Mouse (Mus musculus): Measurements from ENCODE around the gene Glod5. TPM values are rescaled to one million over a fixed set of nuclear protein-coding genes. Genes with fewer than 3 reads are reported as not detected.

The Glod5 gene
- polyA plus RNA-seq, 1 experiment from 2014 or later: not detected

DNA sequence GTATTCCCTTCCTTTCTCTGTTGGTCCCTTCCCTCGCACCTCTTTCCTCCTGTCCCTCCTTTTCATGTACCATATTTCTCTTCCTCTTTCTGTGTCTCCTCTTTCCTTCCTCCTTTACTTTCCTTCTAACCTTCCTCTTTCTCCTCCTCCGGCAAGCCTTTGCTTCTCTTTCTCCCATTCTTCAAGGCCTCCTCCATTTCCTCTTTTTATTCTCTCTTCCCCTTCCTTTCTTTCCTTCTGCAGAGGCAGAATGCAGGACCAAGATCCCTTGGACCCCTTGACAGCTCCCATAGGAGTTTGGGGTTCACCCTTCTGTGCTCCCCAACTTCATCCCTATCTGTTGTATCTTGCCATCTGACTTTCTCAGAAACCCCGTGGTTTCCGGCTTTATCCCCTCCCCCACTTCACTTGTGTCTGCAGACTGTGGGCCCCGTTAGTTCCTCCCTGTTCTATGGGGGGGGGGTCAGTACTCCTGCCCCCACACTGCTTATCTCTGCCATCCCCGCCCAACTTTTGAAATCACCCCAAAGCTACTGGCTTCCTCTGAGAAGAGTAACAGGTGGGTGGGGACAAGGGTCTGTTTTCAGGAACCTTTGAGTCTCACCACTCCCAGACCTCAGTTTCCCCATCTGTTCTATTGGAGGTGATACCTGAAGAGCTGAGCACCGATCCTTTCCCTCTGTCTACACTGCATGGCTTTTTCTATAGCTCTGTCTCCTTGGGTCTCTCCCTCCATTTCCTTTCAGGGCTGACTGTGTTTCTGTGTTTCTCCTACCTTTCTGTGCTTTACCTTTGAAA lies 54.3 kb downstream of the Glod5 start:
- Histone ChIP-seq H3K36me3 (replicated peaks) (no peaks in the 10 kb centered on the region), H3K27ac (replicated peaks) (no peak overlapping the region), H3K9me3 (0 out of 2 replicates have a peak, but pooled peaks cover 3% of the 10 kb centered on the region), H3K4me3 (no peak overlapping the region), H3K4me1 (no peaks in the 10 kb centered on the region), H3K27me3 (replicated peaks; ENCODE audit: low read depth, poor library complexity, severe bottlenecking) (no peaks in the 10 kb centered on the region)
- DNase-seq (ENCODE audit: low spot score): no peak
- WGBS: 80% methylated on average over 7 of the region's 7 CpGs

DNA sequence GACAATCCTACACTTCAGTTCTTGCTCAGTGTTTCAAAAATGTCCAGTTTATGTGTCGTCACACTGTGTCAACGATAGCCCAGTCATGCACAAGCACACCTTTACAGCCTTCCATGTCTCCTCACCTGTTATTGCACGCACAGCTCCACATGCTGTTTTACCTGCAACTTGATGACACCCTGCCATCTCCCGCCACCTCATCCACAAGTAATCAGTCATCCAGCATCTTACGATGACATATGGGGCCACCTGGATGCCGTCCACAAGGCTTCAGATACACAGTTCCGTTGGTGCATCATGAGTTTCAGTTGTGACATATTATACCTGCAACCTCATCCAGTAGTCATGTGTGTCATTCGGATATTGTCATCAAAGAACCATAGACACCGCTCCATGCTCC lies 59.4 kb downstream of the Glod5 start:
- H3K4me3 ChIP-seq: no peak overlapping the region

More for the DNA sequence above, 59.4 kb downstream of the Glod5 start:
- 93% methylated on average over 9 of the region's 9 CpGs for WGBS
- Histone ChIP-seq H3K4me1 (no peaks in the 10 kb centered on the region), H3K27ac (replicated peaks) (no peak overlapping the region), H3K9me3 (no peaks in the 10 kb centered on the region), H3K27me3 (replicated peaks; ENCODE audit: low read depth, poor library complexity, severe bottlenecking) (no peaks in the 10 kb centered on the region), H3K36me3 (replicated peaks) (no peaks in the 10 kb centered on the region)
- no peak for DNase-seq (ENCODE audit: low spot score)

Other genes with a start within 250 kb of the Glod5 start
- gene Gripap1, start 228.7 kb downstream of the Glod5 start, polyA plus RNA-seq (2016; fragmentation: Nextera tagmentation; extraction: Ambion mirVana): 42.5 and 45.3 TPM in 2 replicates
- 1.4 and 2.2 TPM in 2 replicates for gene Kcnd1, start 196.2 kb downstream of the Glod5 start, polyA plus RNA-seq (2016; fragmentation: Nextera tagmentation; extraction: Ambion mirVana)
- 42.2 and 43.4 TPM in 2 replicates for gene Otud5, start 177.1 kb downstream of the Glod5 start, polyA plus RNA-seq (2016; fragmentation: Nextera tagmentation; extraction: Ambion mirVana)
- 7.3 and 7.6 TPM in 2 replicates for gene Pim2, start 140.2 kb downstream of the Glod5 start, polyA plus RNA-seq (2016; fragmentation: Nextera tagmentation; extraction: Ambion mirVana)
- 23.4 and 25.7 TPM in 2 replicates for gene Slc35a2, start 134.5 kb downstream of the Glod5 start, polyA plus RNA-seq (2016; fragmentation: Nextera tagmentation; extraction: Ambion mirVana)
- 122 and 132 TPM in 2 replicates for gene Pqbp1, start 119.2 kb downstream of the Glod5 start, polyA plus RNA-seq (2016; fragmentation: Nextera tagmentation; extraction: Ambion mirVana)
- 174 and 178 TPM in 2 replicates for gene Timm17b, start 119.1 kb downstream of the Glod5 start, polyA plus RNA-seq (2016; fragmentation: Nextera tagmentation; extraction: Ambion mirVana)
- gene Gm10491, start 110.7 kb downstream of the Glod5 start, polyA plus RNA-seq (2016; fragmentation: Nextera tagmentation; extraction: Ambion mirVana): not detected in 2 replicates
- 0.51 TPM in 1 of 2 replicates, not detected in the other for gene Gm10490, start 109.0 kb downstream of the Glod5 start, polyA plus RNA-seq (2016; fragmentation: Nextera tagmentation; extraction: Ambion mirVana)
- 3.0 and 4.5 TPM in 2 replicates for gene Pcsk1n, start 98.7 kb downstream of the Glod5 start, polyA plus RNA-seq (2016; fragmentation: Nextera tagmentation; extraction: Ambion mirVana)
- gene Eras, start 89.9 kb downstream of the Glod5 start, polyA plus RNA-seq (2016; fragmentation: Nextera tagmentation; extraction: Ambion mirVana): 0.28 TPM in 1 of 2 replicates, not detected in the other
- 55.7 and 58.4 TPM in 2 replicates for gene Hdac6, start 70.6 kb downstream of the Glod5 start, polyA plus RNA-seq (2016; fragmentation: Nextera tagmentation; extraction: Ambion mirVana)
- 5.2 and 5.6 TPM in 2 replicates for gene Gata1, start 40.4 kb downstream of the Glod5 start, polyA plus RNA-seq (2016; fragmentation: Nextera tagmentation; extraction: Ambion mirVana)
- gene Suv39h1, start 56.3 kb upstream of the Glod5 start, polyA plus RNA-seq (2016; fragmentation: Nextera tagmentation; extraction: Ambion mirVana): 97.6 and 102 TPM in 2 replicates
- gene Was, start 72.0 kb upstream of the Glod5 start, polyA plus RNA-seq (2016; fragmentation: Nextera tagmentation; extraction: Ambion mirVana): 0.14 and 0.18 TPM in 2 replicates
- 19.7 and 19.8 TPM in 2 replicates for gene Wdr13, start 114.4 kb upstream of the Glod5 start, polyA plus RNA-seq (2016; fragmentation: Nextera tagmentation; extraction: Ambion mirVana)
- 424 and 444 TPM in 2 replicates for gene Rbm3, start 127.4 kb upstream of the Glod5 start, polyA plus RNA-seq (2016; fragmentation: Nextera tagmentation; extraction: Ambion mirVana)
- gene Tbc1d25, start 157.7 kb upstream of the Glod5 start, polyA plus RNA-seq (2016; fragmentation: Nextera tagmentation; extraction: Ambion mirVana): 10.4 and 11.8 TPM in 2 replicates
- gene Ebp, start 175.0 kb upstream of the Glod5 start, polyA plus RNA-seq (2016; fragmentation: Nextera tagmentation; extraction: Ambion mirVana): 25.8 and 35.2 TPM in 2 replicates
- 13.0 and 13.1 TPM in 2 replicates for gene Porcn, start 188.0 kb upstream of the Glod5 start, polyA plus RNA-seq (2016; fragmentation: Nextera tagmentation; extraction: Ambion mirVana)
- 50.5 and 52.4 TPM in 2 replicates for gene Ftsj1, start 233.9 kb upstream of the Glod5 start, polyA plus RNA-seq (2016; fragmentation: Nextera tagmentation; extraction: Ambion mirVana)